Mouse (Mus musculus) right cerebral cortex, adult 18-20 months (tissue): ENCODE measurements around the gene Tbx18.

ENCODE experiments used
- DNase-seq: peaks from one replicate; pipeline ENCODE4 v3.0.0; 2022; ENCODE audit warnings: mixed read lengths

Tbx18 gene

GRCm38 (mm10) chr9:87708151-87708550, 22.9 kb downstream of the Tbx18 start:
- peak; percentile 39 for DNase-seq

- no peak for DNase-seq
Observed at GRCm38 (mm10) chr9:87702267-87702666, 28.8 kb downstream of the Tbx18 start.

- DNase-seq: no peak
Observed at GRCm38 (mm10) chr9:87686981-87687380, 44.1 kb downstream of the Tbx18 start.

- no peak for DNase-seq
Observed at GRCm38 (mm10) chr9:87682247-87682646, 48.8 kb downstream of the Tbx18 start.
